Mouse (Mus musculus) testis, adult 2 months (tissue): ENCODE results near the gene Arl8b. TPM values are rescaled to one million over a fixed set of nuclear protein-coding genes. Genes with fewer than 3 reads are reported as not detected.
A peak's percentile ranks its signal among the peaks of the same experiment; 100 is the strongest.

Experiments
- H3K27ac ChIP-seq: fragments of 200-500 bp; 2 replicates; pipeline ENCODE4 v1.5.1; 2012; ENCODE audit warnings: low read depth, low read length; ENCODE audit not compliant: control insufficient read depth, insufficient read depth
- H3K27me3 ChIP-seq: fragments of 200-500 bp; 2 replicates; pipeline ENCODE4 v1.6.1; 2012; ENCODE audit warnings: mild to moderate bottlenecking, low read length, moderate library complexity; ENCODE audit not compliant: control insufficient read depth, insufficient read depth
- H3K36me3 ChIP-seq: fragments of 200-500 bp; 2 replicates; pipeline ENCODE4 v1.6.1; 2012; ENCODE audit warnings: mild to moderate bottlenecking, low read length; ENCODE audit not compliant: control insufficient read depth, insufficient read depth
- H3K4me1 ChIP-seq: fragments of 200-500 bp; 2 replicates; pipeline ENCODE4 v1.6.1; 2012; ENCODE audit warnings: low read length; ENCODE audit not compliant: control insufficient read depth, insufficient read depth
- H3K4me3 ChIP-seq: fragments of 200-500 bp; 2 replicates; pipeline ENCODE4 v1.5.1; 2012; ENCODE audit warnings: low read depth, mild to moderate bottlenecking, low read length, moderate library complexity, mixed read lengths; ENCODE audit not compliant: control insufficient read depth
- CTCF ChIP-seq: fragments of 200-500 bp; IDR thresholded peaks from 2 replicates; pipeline ENCODE4 v1.5.1; 2012; ENCODE audit warnings: low read depth, mild to moderate bottlenecking, inconsistent platforms, low read length, moderate library complexity; ENCODE audit not compliant: control insufficient read depth, insufficient read depth, insufficient replicate concordance
- POLR2A ChIP-seq: fragments of 200-500 bp; IDR thresholded peaks from 2 replicates; pipeline ENCODE4 v1.6.1; 2012; ENCODE audit warnings: low read depth, mild to moderate bottlenecking, inconsistent platforms, low read length, moderate library complexity; ENCODE audit not compliant: control insufficient read depth
- polyA plus RNA-seq: library from polyadenylated mRNA; depleted of rRNA; stranded (reverse); fragments of >200 nt; gene quantifications from 2 replicates; pipeline ENCODE4 v1.2.3, GENCODE M21; 2012; rRNA removed

The Arl8b gene
- polyA plus RNA-seq = 26.0 and 37.0 TPM in 2 replicates

- Histone ChIP-seq H3K4me3 (peak within 1 kb of the TSS; percentile 96), H3K27me3 (no peaks in the 10 kb centered on the region), H3K27ac (peak within 1 kb of the TSS; percentile 93), H3K36me3 (no peaks in the 10 kb centered on the region), H3K4me1 (peaks cover 12% of the 10 kb centered on the region)
- TF ChIP-seq POLR2A = peak; percentile 92
- peak; percentile 93 for TF ChIP-seq CTCF
These were observed at the start of gene Arl8b for GRCm38 (mm10) chr6:108782526-108783183. Arl8b (plus strand) TSS chr6:108783099.

DNA sequence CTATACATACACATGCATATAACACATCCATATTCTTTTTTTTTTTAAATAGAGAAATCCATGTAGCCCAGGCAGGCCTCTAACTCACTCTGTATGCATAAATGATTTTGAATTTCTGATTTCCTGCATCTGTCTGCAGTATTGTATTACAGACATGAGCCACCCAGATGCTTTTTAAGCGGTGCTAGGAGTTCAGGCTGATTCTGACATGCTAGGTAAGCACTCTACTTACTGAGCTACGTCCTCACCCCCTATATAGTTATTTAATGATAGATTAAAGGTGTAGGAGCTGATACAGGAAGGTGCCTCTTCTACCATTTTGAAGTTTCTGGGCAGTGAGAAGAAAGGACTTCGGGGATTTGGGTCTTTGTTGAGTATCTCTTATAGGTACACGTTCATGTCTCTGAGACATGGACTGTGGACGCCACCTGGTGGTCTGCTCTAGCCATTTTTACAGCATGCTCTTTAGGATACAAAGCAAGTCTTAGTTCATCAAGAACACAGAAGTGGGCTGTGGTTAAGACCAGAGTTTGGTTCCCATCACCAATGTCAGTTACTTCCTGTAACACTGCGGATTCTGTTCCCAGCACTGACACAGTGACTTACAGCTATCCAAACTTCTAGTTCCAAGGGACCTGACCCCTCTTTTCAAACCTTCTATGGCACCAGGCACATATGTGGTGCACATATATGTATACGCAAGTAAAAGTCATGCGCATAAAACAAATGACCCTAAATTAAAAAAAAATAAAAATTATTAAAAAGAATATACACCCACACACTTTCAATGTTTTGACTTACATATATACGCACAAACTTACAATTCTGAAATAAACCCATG is 46.8 kb upstream of the Arl8b start:
- no peaks in the 10 kb centered on the region for H3K27me3 ChIP-seq
- no peak for TF ChIP-seq POLR2A
- H3K4me3 ChIP-seq = no peak overlapping the region
- no peaks in the 10 kb centered on the region for H3K36me3 ChIP-seq
- H3K4me1 ChIP-seq = no peaks in the 10 kb centered on the region
- H3K27ac ChIP-seq = no peak overlapping the region

DNA sequence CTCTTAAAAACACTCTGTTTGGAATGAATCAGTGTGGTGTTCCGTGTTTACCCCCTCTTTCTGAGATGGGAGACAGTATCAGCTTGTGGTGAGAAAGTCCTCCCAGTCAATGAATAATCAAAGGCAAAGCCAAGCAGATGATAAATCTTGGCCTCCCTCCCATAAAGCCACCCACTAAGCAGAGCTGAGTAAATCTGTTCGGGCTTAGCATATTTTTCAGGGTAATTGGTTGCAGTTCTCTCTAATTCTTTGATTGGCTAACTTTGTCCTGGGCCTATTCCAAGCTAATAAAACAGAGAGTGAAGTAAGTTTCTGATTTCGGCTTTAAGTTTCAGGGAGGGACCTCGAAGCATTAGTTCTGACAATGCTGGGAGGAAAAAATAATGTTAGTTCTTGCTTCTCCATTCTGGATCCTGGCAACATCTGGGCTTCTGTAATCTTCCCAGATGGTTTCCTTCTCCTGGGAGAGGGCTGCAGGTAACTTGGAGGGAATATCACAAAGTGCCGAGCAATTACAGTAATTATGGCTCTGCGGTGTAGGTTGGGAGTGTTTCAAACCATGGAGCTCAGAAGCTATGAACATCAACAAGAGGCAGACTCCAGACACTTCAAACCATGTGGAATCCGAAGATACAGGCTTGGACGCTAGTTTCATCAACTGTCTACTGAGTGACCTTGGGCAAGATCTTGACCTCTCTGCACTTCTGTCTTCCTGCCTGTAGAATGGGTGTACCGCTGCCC is 44.3 kb upstream of the Arl8b start:
- Histone ChIP-seq H3K4me1 (no peaks in the 10 kb centered on the region), H3K4me3 (no peak overlapping the region), H3K27me3 (no peaks in the 10 kb centered on the region), H3K36me3 (no peaks in the 10 kb centered on the region), H3K27ac (no peak overlapping the region)
- no peak for TF ChIP-seq POLR2A
- TF ChIP-seq CTCF = no peak

DNA sequence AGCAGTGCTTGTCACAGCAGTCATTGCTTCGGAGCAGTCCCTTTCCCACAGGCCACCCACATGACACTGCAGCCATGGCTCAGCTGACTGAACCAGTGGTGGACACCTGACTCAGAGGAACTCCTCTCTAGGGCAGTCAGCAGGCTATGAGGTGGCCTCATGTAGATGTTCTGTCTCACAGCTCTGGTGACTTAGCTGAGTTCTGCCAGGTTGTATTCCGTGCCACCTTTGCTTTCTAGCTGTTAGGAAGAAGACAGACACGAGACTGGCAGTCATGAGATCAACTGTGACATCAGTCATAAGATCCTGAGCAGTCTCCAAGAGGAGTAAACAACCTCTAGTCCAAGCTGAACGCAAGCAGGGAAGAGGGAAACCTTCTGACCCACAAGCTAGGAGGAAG is 42.3 kb upstream of the Arl8b start:
- no peaks in the 10 kb centered on the region for H3K36me3 ChIP-seq
- no peaks in the 10 kb centered on the region for H3K27me3 ChIP-seq
- no peaks in the 10 kb centered on the region for H3K4me1 ChIP-seq
- TF ChIP-seq POLR2A = no peak
- TF ChIP-seq CTCF = no peak
- no peak overlapping the region for H3K4me3 ChIP-seq
- H3K27ac ChIP-seq = no peak overlapping the region

GRCm38 (mm10) chr6:108743730-108744129 is 39.2 kb upstream of the Arl8b start:
- H3K4me1 ChIP-seq = no peaks in the 10 kb centered on the region
- H3K36me3 ChIP-seq = no peaks in the 10 kb centered on the region
- H3K4me3 ChIP-seq = no peak overlapping the region
- no peak overlapping the region for H3K27ac ChIP-seq
- TF ChIP-seq CTCF = no peak
- H3K27me3 ChIP-seq = no peaks in the 10 kb centered on the region

DNA sequence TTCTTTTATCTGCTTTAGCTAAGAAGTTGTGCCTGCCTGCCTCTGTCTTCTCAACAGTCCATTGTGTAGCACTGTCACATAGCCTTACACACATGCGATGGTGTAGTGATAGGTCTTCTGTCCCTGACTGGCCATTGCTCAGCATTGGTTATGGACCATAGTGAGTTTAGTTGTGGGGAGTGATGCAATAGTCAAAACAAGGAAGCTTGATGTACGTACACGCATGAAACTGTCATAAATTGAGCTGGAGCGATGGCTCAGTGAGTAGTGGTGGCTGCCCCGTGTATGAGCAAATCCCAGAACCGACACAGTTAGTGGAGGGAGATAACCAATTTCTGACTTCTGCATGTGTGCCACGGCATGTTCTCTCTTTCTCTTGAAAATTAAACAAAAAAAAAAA is 31.6 kb upstream of the Arl8b start:
- TF ChIP-seq POLR2A (no peak), CTCF (no peak)
- no peak overlapping the region for H3K4me3 ChIP-seq
- H3K27ac ChIP-seq = no peak overlapping the region
- no peaks in the 10 kb centered on the region for H3K27me3 ChIP-seq
- H3K36me3 ChIP-seq = no peaks in the 10 kb centered on the region
- H3K4me1 ChIP-seq = peaks cover 2% of the 10 kb centered on the region; the same call in 1 of the 2 replicates

GRCm38 (mm10) chr6:108752395-108752794 is 30.5 kb upstream of the Arl8b start:
- Histone ChIP-seq H3K36me3 (no peaks in the 10 kb centered on the region), H3K4me1 (peaks cover 2% of the 10 kb centered on the region; the same call in 1 of the 2 replicates), H3K27me3 (no peaks in the 10 kb centered on the region), H3K4me3 (no peak overlapping the region), H3K27ac (no peak overlapping the region)
- no peak for TF ChIP-seq POLR2A
